Mouse (Mus musculus) erythroblast, adult 5-6 weeks (primary cell): ENCODE results near the gene Cdk5rap3. TPM values are rescaled to one million over a fixed set of nuclear protein-coding genes. Genes with fewer than 3 reads are reported as not detected.

ENCODE experiments used
- ATAC-seq: replicated peaks from 2 replicates; pipeline ENCODE4 v1.8.0; 2016; ENCODE audit warnings: moderate number of reproducible peaks, mild to moderate bottlenecking, moderate TSS enrichment, inconsistent platforms; ENCODE audit not compliant: poor library complexity, low FRiP score, severe bottlenecking
- total RNA-seq, 2 experiments: library from RNA; stranded (forward) in 1 of 2; stranded (reverse) in 1 of 2; fragments of 150-400 nt in 1 of 2; fragments of 200-764, 138-1000 nt in 1 of 2; gene quantifications; 2 replicates each; pipeline versions ENCODE4 v1.2.3 to v1.2.4; 2015 to 2017; ENCODE audit warnings: low replicate concordance in 2 of 2

Cdk5rap3 gene
- total RNA-seq, 2 experiments from 2014 or later = 6.1 to 6.8 TPM

DNA sequence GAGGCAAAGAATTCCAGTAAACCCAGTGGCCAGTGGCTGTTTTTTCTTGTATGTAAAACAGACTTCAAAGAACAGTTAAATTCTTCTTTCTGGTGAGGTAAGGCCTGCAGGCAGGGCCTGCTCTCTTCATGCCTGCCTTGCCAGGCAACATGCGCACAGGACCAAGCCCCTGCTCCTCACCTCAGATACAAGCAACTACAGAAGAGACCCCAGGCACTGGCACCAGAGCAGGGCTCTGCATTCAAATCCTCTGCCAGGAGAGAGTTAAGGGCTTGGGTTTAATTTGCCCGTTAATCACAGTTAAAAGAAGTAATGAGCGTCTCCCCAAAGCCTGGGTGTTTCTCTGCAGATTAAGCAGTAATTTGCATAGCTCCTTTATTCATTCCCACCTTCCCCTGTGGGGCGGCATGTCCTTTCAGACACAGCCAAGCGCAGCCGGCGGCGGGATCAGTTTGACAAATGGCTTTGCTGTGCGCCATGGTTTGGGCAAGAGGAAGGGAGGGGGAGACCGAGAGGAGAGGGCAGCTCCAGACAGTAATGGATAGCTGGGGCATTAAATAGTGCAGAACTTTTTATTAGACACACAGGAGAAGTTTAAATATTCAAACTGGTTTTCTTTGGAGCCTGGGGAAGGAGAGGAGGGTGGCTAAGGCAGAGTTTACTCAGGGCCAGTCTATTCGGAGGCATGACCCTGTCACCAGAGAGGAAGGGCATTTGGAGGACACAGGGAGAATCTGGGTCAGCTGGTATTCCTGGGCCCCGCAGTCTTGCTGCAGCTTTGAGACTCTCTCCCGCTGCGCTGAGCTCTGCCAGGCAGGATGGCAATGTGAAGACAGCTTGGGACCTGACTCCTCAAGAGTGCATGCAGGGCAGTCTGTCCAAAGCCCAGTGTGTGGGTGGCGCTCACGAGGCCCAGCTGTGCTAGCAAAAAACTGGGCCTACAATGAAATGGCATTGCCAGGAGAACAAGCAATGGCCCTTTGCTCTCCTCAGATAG lies 13.4 kb downstream of the Cdk5rap3 start:
- no peak for ATAC-seq

DNA sequence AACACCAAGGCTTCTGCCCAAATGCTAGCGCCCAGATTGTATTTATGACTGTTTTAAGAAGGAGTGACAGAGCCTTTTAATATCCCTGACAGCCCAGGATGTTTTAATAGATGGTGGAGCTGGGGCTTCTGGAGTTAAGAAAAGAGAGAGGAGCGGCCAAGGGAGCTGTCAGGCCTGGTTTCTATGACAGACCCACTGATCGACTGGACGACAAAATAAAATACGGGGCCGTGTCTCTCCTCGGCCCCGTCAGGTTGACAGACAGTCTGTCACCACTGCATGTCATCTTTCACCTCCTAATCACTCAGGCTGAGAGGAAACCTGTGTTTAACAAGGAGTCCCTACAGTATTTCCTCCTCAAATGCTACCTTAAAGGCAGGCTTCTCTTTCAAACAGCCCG lies 15.0 kb downstream of the Cdk5rap3 start:
- no peak for ATAC-seq

DNA sequence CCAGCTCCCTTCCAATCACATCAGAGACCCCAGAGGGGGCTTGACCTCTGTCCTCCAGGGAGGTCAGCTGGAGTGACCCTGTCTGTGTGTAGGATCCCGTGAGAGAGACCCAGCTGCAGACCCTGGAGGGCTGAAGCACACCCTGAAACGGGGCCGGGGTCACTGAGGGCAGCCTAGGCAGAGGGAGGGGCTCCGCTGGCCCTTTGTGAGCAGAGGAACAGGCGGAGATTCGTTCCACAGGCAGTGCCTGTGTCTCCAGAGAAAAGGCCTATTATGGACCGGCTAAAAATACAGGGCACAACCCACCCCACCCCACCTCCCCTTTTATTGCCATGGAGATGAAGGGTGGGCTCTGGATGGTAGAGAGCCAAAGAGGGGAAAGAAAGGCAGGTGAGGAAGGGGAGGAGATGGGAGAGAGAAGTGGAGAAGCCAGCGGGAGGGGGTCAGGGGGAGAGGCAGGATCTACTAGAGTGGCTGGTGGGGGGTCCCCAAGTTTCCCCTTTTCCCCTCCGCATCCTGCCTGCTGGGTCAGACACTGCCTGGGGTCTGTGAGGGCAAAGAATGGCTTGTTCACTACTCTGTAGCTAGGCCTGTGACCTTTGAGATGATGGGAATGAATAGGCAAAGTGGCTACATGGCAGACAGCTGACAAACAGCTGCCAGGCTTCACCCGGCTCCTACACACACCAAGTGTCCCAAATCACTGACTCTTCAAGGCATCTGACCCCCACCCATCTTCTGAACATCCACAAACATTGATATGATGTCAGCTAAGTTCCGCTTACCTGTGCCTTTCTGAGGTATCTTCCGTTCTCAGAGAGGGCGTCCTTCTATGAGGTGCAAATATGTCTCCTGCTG lies 16.6 kb downstream of the Cdk5rap3 start:
- ATAC-seq = no peak

GRCm38 (mm10) chr11:96895886-96896285 lies 20.4 kb downstream of the Cdk5rap3 start:
- ATAC-seq = no peak

DNA sequence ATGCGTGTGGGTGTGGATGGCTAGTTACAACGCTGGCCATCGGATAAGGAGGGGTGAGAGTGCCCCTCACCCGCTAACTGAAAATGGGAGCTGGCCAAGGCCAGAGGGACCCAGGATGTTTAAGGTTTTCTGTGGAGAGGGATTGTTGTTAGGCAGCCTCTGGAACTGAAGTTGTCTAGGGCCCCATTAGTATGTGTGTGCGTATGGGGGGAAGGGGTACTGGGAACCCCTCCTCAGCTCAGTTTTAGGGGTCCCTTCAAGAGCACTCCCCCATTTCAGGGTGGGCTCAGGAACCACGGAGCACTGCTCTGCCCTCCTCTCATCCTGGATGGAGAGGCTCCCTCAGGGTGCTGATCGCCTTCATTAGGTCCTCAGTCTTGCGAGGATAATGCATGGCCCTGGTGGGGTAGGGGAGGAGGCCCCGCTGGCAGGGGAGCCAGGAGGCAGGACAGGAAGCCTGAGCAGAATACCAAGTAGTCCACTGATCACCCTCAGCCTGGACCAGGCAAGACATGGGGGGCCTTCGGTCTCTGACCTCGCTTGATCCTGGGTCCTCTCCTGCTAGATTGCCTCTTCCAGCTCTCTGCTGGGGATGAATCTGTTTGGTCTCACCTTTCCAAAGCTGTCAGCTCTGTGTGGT lies 23.0 kb downstream of the Cdk5rap3 start:
- ATAC-seq = no peak

- no peak for ATAC-seq
Measured at GRCm38 (mm10) chr11:96891784-96892527, 24.3 kb downstream of the Cdk5rap3 start.

DNA sequence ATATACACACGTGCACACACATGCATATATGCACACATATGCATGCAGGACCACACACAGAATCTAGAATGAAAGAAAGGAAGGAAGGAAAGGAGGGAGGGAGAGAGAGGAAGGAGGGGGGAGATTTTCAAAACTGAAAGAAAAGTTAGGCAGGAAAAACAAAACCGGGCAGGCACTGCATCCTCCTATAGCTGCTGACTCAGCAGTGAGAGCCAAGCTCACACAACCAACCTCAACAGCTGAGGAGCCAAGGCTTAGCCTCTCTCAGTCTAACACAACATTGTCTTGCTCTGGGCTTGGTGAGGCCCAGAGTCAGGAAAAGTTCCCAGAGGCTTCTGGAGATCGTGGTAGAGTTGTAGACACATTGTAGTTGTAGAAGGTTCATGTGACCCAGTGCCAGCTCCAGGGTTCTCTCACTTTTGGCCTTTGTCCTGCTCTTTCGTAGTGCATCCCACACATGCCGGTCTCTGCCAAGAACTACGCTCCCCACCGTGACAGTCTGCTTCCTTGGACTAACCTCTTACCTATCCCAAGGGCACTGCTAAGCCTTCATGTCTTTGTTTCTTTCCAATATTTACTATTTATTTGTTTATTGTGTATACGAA lies 29.3 kb downstream of the Cdk5rap3 start:
- no peak for ATAC-seq

DNA sequence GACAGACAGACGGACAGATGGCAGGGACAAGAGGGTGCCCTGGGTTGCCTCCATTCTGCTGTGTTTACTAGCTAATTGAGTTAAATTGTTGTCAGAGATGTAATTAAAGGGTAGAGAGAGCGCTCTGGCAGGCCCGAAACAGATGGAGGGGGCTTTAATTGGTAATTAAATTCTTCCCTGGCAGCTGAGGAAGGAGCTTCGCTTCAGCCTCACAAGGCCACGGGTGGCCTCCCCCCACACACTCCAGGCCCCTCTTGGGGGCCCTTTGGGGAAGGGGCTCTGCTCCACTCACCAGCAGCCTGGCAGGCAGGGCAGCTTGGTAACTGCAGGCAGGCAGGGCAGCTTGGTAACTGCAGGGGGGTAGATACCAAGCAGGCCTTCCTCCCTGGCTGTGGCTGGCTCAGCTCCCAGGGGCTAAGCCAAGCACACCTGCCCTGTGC lies 30.4 kb downstream of the Cdk5rap3 start:
- ATAC-seq = no peak

GRCm38 (mm10) chr11:96880296-96880695 lies 36.0 kb downstream of the Cdk5rap3 start:
- no peak for ATAC-seq

- no peak for ATAC-seq
Measured at GRCm38 (mm10) chr11:96879359-96879758, 36.9 kb downstream of the Cdk5rap3 start.

- no peak for ATAC-seq
Measured at GRCm38 (mm10) chr11:96878715-96879114, 37.6 kb downstream of the Cdk5rap3 start.

DNA sequence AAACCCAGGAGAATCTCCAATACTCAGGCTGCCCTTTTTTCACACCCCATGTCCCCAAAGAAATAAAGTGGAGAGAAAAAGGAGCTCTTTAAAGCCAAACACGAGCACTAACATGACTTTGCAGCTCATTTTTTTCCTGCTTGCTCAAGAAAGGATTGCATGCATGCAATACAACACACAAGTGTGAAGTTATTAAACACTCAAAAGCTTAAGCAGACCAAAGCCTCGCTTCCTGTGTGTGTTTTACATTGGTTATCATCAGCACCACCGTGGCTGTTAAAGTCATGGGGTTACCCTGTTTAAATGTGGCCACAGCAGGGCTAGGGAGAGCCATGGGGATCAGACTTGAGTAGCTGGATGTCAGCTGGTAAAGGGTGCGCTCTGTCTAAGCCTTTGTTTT lies 39.2 kb downstream of the Cdk5rap3 start:
- no peak for ATAC-seq

DNA sequence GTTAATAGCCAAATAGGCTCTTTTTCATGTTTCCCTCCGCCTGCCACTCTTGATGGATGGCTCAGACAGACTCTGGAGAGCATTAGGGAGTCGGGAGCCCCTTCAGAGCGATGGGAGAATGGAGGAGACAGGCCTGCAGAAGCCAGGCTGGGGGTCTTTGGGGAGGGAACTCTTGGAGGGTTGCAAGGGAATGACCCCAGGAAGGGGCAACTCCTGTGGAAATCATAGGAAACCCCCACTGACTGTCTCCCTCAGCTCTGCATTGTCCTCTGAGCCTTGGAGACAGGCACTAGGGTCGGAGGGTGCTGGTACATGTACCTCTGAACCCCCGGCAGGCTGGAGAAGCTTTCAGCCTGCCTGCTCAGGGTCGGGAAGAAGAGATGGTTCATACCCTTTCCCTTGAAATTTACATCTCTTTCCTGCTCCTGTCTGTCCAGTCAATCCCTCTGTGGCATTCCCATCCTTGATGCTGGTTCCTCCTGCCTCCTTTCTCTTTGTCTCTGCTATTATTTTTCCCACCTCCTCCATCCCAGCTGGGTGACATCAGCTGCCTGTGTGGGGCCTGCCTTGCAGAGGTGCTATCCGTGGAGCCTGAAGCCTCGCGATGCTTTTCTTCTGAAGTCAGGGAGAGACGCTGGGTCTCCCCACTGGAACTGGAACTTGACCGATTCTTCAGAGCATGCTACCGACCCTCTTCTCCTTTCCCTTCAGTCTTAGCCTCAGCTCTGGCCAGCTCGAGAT lies 39.8 kb downstream of the Cdk5rap3 start:
- ATAC-seq = no peak

- ATAC-seq = no peak
Measured at GRCm38 (mm10) chr11:96875745-96876144, 40.6 kb downstream of the Cdk5rap3 start.

DNA sequence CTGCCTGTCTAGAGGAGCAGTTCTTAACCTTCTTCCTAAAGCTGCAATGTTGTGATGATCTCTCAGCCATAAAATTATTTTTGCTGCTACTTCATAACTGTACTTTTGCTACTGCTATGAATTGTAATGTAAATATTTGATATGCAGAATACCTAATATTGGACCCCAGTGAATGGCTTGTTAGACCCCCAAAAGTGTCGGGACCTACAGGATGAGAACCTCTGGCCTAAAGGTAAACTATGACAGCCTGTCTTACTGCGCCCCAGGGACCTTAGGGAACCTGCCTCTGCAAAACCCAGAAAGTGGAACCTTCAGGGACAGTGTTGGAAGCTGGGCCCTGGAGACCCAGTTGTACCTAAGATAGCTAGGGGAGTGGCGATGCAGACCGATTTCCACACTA lies 41.0 kb downstream of the Cdk5rap3 start:
- no peak for ATAC-seq

DNA sequence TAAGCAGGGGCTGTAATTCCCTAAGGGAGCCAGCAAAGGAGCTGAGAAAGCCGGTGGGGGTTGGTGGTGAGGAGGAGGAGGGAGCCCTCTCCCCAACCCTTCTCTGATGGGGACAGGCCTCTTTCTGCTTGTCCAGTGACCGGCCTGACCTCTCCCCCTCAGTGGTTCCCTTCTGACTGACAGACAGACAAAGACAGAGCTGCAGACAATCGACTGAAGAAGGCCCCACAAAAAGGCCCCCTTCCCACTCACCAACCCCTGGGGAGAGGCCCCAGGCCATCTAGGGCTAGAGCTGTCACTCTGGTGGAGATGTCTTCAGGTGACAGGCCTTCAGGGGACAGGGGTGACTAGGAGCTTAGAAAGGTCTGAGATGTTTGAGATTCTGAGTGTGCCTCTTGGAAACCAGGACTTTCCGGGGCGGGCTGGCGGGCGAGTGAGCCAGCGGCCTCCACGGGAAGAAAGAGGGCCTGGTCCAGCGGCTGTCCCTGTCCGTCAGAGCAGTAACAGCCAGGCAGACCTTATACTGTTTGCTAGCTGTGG lies 42.6 kb downstream of the Cdk5rap3 start:
- no peak for ATAC-seq

DNA sequence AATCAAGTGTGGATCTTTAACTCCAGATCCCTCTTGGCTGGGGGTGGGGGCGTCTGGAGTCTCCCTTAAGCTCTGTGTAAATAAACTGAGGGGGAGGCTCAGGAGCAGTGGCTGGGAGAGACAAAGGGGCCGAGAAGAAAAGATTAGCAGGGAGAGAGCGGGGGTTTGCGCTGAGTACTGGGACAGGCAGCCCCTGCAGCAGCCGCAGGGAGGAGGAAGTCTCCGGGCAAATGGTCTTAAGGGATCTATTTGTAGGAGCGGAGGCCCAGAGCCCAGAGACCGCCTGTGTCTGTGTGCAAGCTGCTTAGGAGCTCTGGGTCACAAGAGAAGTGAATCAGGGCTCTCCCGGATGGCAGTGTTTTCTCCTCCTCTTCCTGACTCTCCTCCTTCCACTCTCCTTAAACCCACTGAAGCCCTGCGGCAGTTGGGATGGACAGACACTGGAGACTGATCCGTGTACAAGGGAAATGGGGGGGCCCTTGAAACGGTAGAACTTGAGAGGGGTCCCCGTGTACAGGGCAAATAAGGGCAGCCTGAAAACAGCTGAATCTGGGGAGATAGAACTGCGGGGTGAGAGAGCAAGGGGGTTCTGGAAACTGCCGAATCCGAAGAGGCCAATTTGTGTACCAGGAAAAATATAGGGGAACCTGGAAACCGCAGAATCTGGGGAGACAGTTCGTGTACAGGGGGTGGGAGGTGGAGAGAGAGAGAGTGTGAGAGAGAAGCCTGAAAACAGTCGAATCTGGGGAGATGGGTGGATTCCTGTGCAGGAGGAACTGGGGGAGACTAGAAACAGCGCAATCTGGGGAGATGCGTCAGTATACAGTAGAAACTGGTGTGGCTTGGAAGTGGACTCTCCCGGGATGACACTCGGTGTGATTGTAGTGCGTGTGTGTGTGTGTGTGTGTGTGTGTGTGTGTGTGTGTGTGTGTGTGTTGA lies 43.6 kb downstream of the Cdk5rap3 start:
- ATAC-seq = no peak
